Mouse (Mus musculus): Measurements from ENCODE around the gene Cald1. TPM values are rescaled to one million over a fixed set of nuclear protein-coding genes. Genes with fewer than 3 reads are reported as not detected.

The Cald1 gene
- polyA plus RNA-seq, 1 experiment from 2014 or later, result 70.4 TPM

DNA sequence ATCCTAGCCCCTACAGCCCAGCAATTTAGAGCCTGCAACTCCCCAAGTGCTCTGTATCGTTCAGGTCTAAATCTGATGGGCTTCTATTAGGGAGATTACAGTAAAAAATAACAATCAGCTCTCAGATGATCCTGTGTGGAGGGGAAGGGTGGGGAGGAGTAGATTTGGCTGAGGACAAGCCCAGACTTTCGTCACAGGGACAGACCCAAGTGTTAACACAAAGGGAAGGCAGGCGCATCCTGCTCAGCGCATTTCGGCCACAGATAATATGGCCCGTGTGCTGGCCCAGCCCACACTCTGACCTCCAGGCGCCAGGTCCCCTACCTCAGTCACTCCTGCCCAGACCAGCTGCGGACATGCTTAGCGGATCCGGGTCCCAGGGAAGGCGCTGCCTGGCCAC is 111.0 kb downstream of the Cald1 start:
- peak overlapping the region; percentile 72 for H3K27ac ChIP-seq
- H3K4me3 ChIP-seq (replicated peaks), result peak overlapping the region; percentile 52
- H3K27me3 ChIP-seq, result peaks cover 3% of the 10 kb centered on the region; the same call in 1 of the 2 replicates
- H3K4me2 ChIP-seq, result peak overlapping the region; percentile 49
- peaks cover 26% of the 10 kb centered on the region for H3K4me1 ChIP-seq (replicated peaks)
- H3K9me3 ChIP-seq (replicated peaks), result peaks cover 8% of the 10 kb centered on the region
- ATAC-seq (ENCODE audit: low read depth) (peak; percentile 67; the same call in 1 of the 2 replicates), DNase-seq (no peak)
- H3K9ac ChIP-seq, result peak overlapping the region; percentile 61
- 0 out of 2 replicates have a peak, but pooled peaks cover under 1% of the 10 kb centered on the region for H3K36me3 ChIP-seq
- 2% methylated on average over 11 of the region's 11 CpGs for WGBS (ENCODE audit: insufficient replicate concordance)

DNA sequence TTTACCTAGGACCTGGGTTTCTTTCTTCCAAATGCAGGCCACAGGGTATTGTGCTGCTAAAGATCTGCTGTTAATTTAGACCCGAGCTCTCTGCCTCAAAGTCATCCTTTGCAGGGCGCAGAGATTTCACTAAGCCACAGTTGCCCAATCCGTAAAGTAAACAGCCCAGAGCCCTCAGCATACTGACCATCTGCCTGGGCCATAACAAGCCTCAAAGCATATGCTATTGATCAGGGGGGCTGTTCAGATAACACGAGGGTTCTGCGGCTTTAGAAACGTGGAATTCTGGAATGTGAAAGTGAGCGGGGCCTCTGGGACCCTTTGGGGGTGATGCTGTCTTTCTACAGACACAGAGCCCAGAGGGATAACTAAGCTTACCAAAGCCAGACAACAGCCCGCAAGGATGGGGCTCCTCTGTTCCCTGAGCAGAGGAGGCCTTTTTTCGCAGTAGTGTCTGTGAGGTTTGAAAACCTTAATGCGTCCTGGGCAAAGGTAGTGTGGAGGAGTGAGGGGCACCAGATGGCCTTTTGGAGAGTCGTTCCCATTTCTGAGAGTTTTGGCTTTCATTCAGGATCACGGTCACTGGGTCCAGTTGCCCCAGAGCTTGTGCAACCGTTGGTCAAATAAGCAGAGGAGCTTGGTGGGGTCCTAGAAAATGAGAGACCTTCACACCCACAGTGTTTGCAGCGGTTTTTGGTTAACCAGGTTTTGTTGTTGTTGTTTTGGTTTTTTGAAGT is 111.8 kb downstream of the Cald1 start:
- Histone ChIP-seq H3K27me3 (peaks cover 3% of the 10 kb centered on the region; the same call in 1 of the 2 replicates), H3K4me3 (replicated peaks) (peak overlapping the region; percentile 52), H3K36me3 (no peaks in the 10 kb centered on the region), H3K4me1 (replicated peaks) (peaks cover 26% of the 10 kb centered on the region), H3K4me2 (peak overlapping the region; percentile 49), H3K9me3 (replicated peaks) (no peaks in the 10 kb centered on the region), H3K9ac (peak overlapping the region; percentile 61), H3K27ac (peak overlapping the region; percentile 76)
- DNase-seq, result no peak
- WGBS (ENCODE audit: insufficient replicate concordance), result 39% methylated on average over 14 of the region's 14 CpGs
- ATAC-seq (ENCODE audit: low read depth), result peak; percentile 63

DNA sequence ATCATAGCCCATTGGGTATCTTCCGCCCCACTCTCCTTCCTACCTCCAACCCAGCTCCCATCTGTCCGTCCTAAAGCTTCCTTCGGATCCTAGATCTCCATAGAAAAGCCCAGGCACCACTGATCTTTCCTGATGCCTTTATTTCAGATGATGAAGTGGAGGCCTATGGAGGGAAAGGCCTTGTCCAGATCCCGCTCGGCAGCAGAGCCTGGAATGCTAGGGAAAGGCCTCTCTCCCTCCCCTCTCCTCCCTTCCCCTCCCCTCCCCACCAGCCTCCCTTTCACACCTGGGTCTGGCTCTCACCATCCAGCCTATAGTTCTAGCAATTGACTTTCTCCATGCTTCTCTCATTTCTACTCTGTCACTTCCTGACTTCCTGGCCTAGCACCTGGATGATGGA is 112.5 kb downstream of the Cald1 start:
- 64% methylated on average over 5 of the region's 5 CpGs for WGBS (ENCODE audit: insufficient replicate concordance)

DNA sequence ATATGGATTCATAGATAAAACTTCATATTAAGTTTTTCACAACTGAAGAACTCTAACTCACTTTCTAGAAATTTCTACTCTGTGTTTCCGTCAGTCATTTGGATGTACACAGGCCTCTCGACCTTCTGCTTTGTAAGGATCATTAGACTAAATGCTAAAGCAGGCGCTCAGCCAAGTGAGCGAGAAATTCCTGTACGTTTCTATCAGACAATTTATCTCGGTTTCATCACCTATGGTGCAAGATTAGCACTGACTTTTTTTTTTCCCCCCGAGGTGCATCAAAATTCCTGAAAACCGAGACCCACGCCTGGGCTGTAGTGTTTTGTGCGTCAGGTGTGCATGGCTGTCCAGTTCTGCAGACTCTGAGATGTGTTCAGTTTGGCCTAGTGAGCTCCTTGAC is 113.3 kb downstream of the Cald1 start:
- no peak for ATAC-seq (ENCODE audit: low read depth)
- Histone ChIP-seq H3K9ac (no peak overlapping the region), H3K4me2 (peak overlapping the region; percentile 49), H3K4me1 (replicated peaks) (peaks cover 38% of the 10 kb centered on the region), H3K9me3 (replicated peaks) (no peaks in the 10 kb centered on the region), H3K36me3 (no peaks in the 10 kb centered on the region), H3K27me3 (peaks cover 3% of the 10 kb centered on the region; the same call in 1 of the 2 replicates), H3K4me3 (replicated peaks) (no peak overlapping the region), H3K27ac (no peak overlapping the region)
- DNase-seq, result no peak
- 67% methylated on average over 10 of the region's 10 CpGs for WGBS (ENCODE audit: insufficient replicate concordance)

More for the DNA sequence above, 112.5 kb downstream of the Cald1 start:
- H3K4me3 ChIP-seq (replicated peaks), result peak overlapping the region; percentile 52
- H3K36me3 ChIP-seq, result no peaks in the 10 kb centered on the region
- ATAC-seq (ENCODE audit: low read depth), result no peak
- H3K27me3 ChIP-seq, result peaks cover 3% of the 10 kb centered on the region; the same call in 1 of the 2 replicates
- 0 out of 2 replicates have a peak overlapping the region, but pooled peaks have one; percentile 44 for H3K9ac ChIP-seq
- peaks cover 30% of the 10 kb centered on the region for H3K4me1 ChIP-seq (replicated peaks)
- H3K27ac ChIP-seq, result peak overlapping the region; percentile 60
- no peak for DNase-seq
- H3K9me3 ChIP-seq (replicated peaks), result no peaks in the 10 kb centered on the region
- peak overlapping the region; percentile 49 for H3K4me2 ChIP-seq

DNA sequence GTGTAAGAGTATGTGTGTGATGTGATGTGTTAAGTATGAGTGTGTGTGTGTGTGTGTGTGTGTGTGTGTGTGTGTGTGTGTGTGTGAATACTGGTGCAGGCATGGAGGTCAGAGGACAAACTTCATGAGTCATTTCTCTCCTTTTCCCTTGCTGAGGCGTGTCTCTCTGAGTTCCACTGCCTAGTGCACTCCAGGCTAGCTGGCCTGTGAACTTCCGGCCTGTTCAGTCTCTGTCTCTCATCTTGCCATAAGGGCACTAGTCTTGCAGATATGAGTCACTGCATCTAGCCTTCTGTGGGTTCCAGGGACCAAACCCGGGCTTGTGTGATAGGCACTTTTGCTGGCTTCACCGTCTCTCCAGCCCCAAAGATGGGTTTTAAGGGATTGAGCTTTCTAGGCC is 114.9 kb downstream of the Cald1 start:
- WGBS (ENCODE audit: insufficient replicate concordance), result 54% methylated on average over 4 of the region's 4 CpGs
- H3K4me2 ChIP-seq, result no peak overlapping the region
- H3K9ac ChIP-seq, result no peak overlapping the region
- H3K4me1 ChIP-seq (replicated peaks), result peaks cover 48% of the 10 kb centered on the region
- H3K36me3 ChIP-seq, result no peaks in the 10 kb centered on the region
- no peak for ATAC-seq (ENCODE audit: low read depth)
- H3K27ac ChIP-seq, result peak overlapping the region; percentile 10; the same call in 1 of the 2 replicates
- no peak overlapping the region for H3K4me3 ChIP-seq (replicated peaks)
- no peak for DNase-seq
- peaks cover 3% of the 10 kb centered on the region; the same call in 1 of the 2 replicates for H3K27me3 ChIP-seq
- no peaks in the 10 kb centered on the region for H3K9me3 ChIP-seq (replicated peaks)

DNA sequence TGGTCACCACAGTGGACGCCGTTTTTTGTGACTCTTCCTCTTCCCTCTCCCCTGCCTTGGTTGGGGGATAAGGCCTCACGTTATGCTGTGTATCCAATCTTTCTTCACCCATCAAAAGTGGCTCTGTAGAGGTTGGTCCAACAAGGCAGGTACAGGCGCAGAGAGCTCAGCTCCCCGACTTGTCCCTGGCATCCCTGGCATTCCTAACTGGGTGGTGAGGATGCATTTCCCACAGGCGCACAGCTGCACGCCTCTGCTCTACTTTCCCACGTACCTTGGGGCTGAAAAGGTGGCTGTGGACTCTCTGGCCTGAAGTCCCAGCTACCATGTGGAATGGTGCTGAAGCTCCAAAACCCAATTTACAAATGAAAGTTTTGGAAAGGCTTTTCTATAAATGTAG is 115.5 kb downstream of the Cald1 start:
- Histone ChIP-seq H3K36me3 (no peaks in the 10 kb centered on the region), H3K4me1 (replicated peaks) (peaks cover 45% of the 10 kb centered on the region), H3K27me3 (no peaks in the 10 kb centered on the region), H3K9me3 (replicated peaks) (no peaks in the 10 kb centered on the region), H3K4me2 (no peak overlapping the region), H3K4me3 (replicated peaks) (no peak overlapping the region), H3K9ac (no peak overlapping the region), H3K27ac (peak overlapping the region; percentile 10; the same call in 1 of the 2 replicates)
- ATAC-seq (ENCODE audit: low read depth) (no peak), DNase-seq (no peak)
- WGBS (ENCODE audit: insufficient replicate concordance), result 72% methylated on average over 8 of the region's 8 CpGs

DNA sequence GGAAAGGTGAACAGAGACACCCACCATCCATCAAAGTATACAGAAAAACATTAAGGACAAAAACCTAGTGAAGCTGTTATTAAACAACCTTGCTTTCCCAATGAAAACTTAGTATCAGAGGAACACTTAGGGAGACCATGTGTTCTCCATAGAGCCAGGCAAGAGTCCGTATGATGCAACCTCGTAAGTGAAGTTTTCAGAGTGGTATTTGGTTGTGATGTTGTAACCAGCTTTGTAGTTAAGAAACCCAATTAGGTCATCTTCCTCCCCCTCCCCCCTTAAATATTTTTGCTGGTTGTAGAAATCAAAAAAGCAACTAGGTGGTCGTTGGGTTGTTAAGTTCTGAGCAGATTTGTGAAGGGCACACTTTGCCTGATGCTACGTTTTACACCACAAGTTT is 116.3 kb downstream of the Cald1 start:
- ATAC-seq (ENCODE audit: low read depth), result no peak
- no peak overlapping the region for H3K4me2 ChIP-seq
- DNase-seq, result no peak
- no peak overlapping the region for H3K27ac ChIP-seq
- H3K36me3 ChIP-seq, result no peaks in the 10 kb centered on the region
- peaks cover 46% of the 10 kb centered on the region for H3K4me1 ChIP-seq (replicated peaks)
- no peaks in the 10 kb centered on the region for H3K27me3 ChIP-seq
- no peak overlapping the region for H3K4me3 ChIP-seq (replicated peaks)
- 52% methylated on average over 4 of the region's 4 CpGs for WGBS (ENCODE audit: insufficient replicate concordance)
- no peaks in the 10 kb centered on the region for H3K9me3 ChIP-seq (replicated peaks)
- H3K9ac ChIP-seq, result no peak overlapping the region

DNA sequence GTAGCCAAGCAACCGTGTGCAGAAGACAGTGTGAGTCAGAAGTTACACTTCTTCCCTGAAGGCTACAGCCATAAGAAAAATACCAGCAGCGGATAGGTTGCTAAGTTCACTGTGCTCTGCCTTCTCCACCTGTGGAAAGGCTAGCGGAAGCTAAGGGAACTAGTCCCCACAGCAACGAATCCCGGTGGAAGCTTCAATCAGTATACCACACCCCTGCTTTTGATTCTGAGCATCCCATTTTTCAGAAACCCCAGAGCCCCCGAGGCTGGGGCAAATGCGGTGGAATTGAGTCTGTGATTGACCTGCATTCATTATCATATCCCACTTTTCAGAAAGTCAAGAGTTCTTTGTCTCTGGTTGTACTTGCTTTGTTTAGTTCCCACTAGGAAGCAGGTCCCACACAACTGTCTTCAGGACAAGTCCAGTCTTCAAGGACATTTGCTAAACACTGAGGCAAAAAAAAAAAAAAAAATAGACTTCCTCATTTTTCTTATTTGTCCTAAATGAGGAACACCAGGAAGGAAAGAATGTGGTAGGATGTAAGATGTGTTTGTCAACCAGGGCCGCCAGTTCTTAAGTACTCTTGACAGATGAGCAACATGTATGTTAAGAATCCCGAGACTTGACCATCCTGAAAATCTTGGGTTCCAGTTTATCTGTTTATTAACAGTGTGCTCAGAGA is 118.0 kb downstream of the Cald1 start:
- Histone ChIP-seq H3K4me1 (replicated peaks) (peaks cover 62% of the 10 kb centered on the region), H3K27ac (peak overlapping the region; percentile 25; the same call in 1 of the 2 replicates), H3K4me2 (no peak overlapping the region), H3K27me3 (no peaks in the 10 kb centered on the region), H3K36me3 (no peaks in the 10 kb centered on the region), H3K9ac (no peak overlapping the region), H3K4me3 (replicated peaks) (no peak overlapping the region), H3K9me3 (replicated peaks) (no peaks in the 10 kb centered on the region)
- no peak for DNase-seq
- WGBS (ENCODE audit: insufficient replicate concordance), result 60% methylated on average over 9 of the region's 9 CpGs
- ATAC-seq (ENCODE audit: low read depth), result no peak

DNA sequence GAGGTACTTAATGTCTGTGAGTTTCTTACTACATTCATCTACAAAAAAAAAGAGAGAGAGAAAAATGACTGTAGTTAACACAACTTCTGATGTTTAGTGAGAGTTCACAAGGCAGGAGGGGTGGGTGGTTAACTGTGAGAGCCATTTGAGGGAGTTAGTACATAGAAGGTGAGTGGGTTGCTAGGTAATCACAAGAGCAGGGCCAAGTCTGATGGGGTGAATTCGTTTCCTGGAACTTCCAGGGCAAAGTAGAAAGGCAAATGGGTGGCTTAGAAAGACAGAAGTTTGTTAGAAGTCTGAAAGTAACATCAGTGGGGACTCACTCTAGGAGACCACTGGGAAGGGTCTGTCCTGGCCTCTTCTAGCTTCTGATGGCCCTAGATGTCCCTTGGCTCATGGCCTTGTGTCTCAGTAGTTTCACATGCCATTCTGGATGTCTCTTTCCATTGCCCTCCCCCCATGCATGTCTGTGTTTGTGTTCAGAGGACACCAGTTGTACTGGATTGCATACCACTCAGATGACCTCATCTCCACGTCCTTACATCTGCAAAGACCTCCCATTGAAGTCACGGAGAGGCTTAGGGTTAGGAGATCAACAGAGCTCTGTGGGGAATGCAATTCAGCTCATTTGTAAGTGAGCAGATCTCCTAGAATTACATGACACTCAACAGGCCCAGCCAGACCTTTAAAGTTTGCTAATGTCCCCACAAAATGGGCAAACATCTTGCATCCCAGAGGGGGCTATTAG is 118.8 kb downstream of the Cald1 start:
- peak; percentile 57 for ATAC-seq (ENCODE audit: low read depth)
- peaks cover 69% of the 10 kb centered on the region for H3K4me1 ChIP-seq (replicated peaks)

DNA sequence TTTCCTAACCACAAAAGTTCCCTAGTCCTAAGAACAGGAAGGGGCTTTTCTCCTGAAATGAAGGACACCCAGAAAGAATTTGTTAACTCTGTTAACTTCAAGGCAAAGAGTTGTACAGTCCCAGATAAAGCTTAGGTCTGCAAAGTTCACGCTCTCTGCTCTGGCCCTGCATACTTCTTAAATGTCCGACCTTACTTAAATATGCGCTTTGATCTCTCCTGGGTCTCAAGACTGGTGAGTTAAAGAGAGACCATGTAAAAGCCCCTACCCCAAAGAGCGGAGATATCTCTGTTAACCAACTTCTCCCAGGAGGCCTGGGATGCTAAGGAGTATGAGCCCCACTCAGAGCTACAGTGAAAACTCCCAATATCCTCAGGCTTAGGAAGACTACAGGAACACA is 119.4 kb downstream of the Cald1 start:
- Histone ChIP-seq H3K9ac (no peak overlapping the region), H3K27ac (peak overlapping the region; percentile 29; the same call in 1 of the 2 replicates), H3K4me3 (replicated peaks) (no peak overlapping the region), H3K4me1 (replicated peaks) (peaks cover 70% of the 10 kb centered on the region), H3K27me3 (no peaks in the 10 kb centered on the region), H3K9me3 (replicated peaks) (no peaks in the 10 kb centered on the region), H3K4me2 (no peak overlapping the region), H3K36me3 (no peaks in the 10 kb centered on the region)
- WGBS (ENCODE audit: insufficient replicate concordance), result 66% methylated on average over 4 of the region's 4 CpGs
- ATAC-seq (ENCODE audit: low read depth) (no peak), DNase-seq (no peak)

More for the DNA sequence above, 118.8 kb downstream of the Cald1 start:
- 38% methylated on average over 3 of the region's 3 CpGs for WGBS (ENCODE audit: insufficient replicate concordance)
- Histone ChIP-seq H3K9ac (no peak overlapping the region), H3K9me3 (replicated peaks) (no peaks in the 10 kb centered on the region), H3K36me3 (no peaks in the 10 kb centered on the region), H3K4me3 (replicated peaks) (no peak overlapping the region), H3K4me2 (no peak overlapping the region), H3K27ac (peak overlapping the region; percentile 56), H3K27me3 (no peaks in the 10 kb centered on the region)
- no peak for DNase-seq

DNA sequence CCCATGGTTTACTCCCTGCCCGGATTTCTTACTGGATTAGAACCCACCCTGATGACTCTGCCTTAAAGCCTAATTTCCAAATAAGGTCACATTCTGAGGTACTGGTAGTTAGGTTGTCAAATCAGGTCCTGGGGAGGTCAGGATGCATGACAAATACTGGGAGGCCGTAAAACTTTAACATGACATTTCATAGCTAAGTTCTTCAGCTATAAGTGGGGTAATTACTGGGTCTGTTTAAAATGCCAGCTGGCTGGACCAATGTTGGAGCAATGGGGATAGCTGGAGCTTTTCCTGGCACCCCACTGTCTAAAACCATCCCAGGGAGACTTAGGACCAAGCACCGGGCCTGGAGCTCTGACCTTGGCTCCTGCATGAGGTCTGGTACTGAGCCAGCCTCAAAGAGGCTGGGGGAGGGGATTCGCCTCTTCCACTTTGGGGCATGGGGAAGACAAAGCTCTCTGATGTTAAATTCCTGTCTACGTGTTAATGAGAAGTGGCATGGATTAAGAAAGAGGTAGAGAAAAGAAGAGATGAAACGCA is 120.9 kb downstream of the Cald1 start:
- Histone ChIP-seq H3K4me3 (replicated peaks) (no peak overlapping the region), H3K27me3 (no peaks in the 10 kb centered on the region), H3K9ac (no peak overlapping the region), H3K9me3 (replicated peaks) (no peaks in the 10 kb centered on the region), H3K27ac (no peak overlapping the region), H3K36me3 (peaks cover 1% of the 10 kb centered on the region; the same call in 1 of the 2 replicates), H3K4me1 (replicated peaks) (peaks cover 60% of the 10 kb centered on the region), H3K4me2 (no peak overlapping the region)
- DNase-seq, result no peak
- no peak for ATAC-seq (ENCODE audit: low read depth)
- 52% methylated on average over 6 of the region's 6 CpGs for WGBS (ENCODE audit: insufficient replicate concordance)

All from liver, embryonic 13.5 days (tissue).